In the genomic region with DNA sequence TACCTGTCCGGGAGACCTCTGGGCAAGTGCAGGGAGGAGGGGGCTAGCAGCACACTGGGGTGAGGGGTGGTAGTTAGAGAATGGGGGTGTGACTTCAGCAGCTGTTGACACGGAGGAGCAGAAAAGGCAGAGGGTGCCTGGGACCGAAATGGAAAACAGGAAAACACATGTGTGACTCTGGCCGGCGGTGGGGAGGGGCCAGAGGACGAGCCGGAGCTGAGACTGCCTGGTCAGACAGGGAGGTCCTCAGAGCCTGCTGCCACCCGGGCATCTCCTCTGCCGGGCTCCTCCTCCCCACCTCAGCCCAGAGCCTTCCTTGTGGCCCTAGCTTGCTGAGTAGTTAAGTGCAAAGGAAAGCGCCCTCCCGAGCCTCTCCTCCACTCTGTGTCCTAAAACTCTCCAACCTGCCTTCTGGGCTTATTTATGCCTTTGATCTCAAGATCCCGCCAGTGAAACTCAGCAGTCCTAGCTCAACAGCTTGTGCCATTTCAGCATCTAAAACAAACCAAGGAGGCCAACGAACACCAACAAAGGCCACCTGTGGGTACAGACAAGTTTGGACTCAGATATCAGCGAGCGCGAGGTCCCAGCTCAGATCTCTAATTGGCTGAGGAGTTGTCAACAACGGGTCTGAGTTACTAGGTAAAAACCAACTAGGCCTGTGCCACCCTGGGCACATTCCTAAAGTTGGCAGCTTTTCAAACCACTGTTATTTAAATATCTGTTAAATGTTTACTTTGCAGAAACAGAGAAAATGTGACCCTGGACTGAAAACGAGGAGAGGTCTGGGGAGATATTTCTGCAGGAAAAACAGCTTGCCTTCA, we compare ENCODE assay signal across 8 mouse cellular contexts. TPM values are rescaled to one million over a fixed set of nuclear protein-coding genes. Genes with fewer than 3 reads are reported as not detected.
DNase-seq lines count a peak whose midpoint lies in the region; ATAC-seq and TF ChIP-seq lines count a peak whose summit lies in the region.

No protein-coding gene starts in this region.

- no peaks in the 10 kb centered on the region for H3K36me3 ChIP-seq in heart, embryonic 13.5 days
- no peaks in the 10 kb centered on the region for H3K36me3 ChIP-seq in kidney, postnatal 0 days (ENCODE audit: insufficient read depth, low read length)

- TF ChIP-seq CTCF in kidney, postnatal 0 days (IDR thresholded peaks at IDR 0.05; ENCODE audit: low read depth) = no peak

- H3K27ac ChIP-seq in heart, embryonic 13.5 days (replicated peaks) = peak overlapping the region; percentile 52
- peak overlapping the region; percentile 71; the same call in 1 of the 2 replicates for H3K27ac ChIP-seq in kidney, postnatal 0 days

- WGBS in heart, embryonic 13.5 days = 11% methylated on average over 18 of the region's 18 CpGs
- 9% methylated on average over 18 of the region's 18 CpGs for WGBS in kidney, postnatal 0 days

- ATAC-seq in heart, embryonic 13.5 days (ENCODE audit: extremely low read depth, insufficient number of reproducible peaks, low FRiP score, low TSS enrichment) = peak; percentile 37; the same call in 1 of the 2 replicates
- ATAC-seq in kidney, postnatal 0 days (replicated peaks; ENCODE audit: low FRiP score, low read depth) = peak; percentile 52

- peak overlapping the region; percentile 65 for H3K4me2 ChIP-seq in heart, embryonic 13.5 days
- H3K4me2 ChIP-seq in kidney, postnatal 0 days (ENCODE audit: low read length) = peak overlapping the region; percentile 52

- peaks cover 57% of the 10 kb centered on the region for H3K4me1 ChIP-seq in heart, embryonic 13.5 days
- peaks cover 33% of the 10 kb centered on the region for H3K4me1 ChIP-seq in kidney, postnatal 0 days (replicated peaks; ENCODE audit: insufficient read depth, low read length)

- peak overlapping the region; percentile 34 for H3K4me3 ChIP-seq in heart, embryonic 13.5 days
- H3K4me3 ChIP-seq in kidney, postnatal 0 days (replicated peaks; ENCODE audit: low read depth, low read length) = peak overlapping the region; percentile 14; the same call in 1 of the 2 replicates

- H3K9me3 ChIP-seq in heart, embryonic 13.5 days = no peaks in the 10 kb centered on the region
- H3K9me3 ChIP-seq in kidney, postnatal 0 days (replicated peaks; ENCODE audit: low read length) = no peaks in the 10 kb centered on the region

- H3K27me3 ChIP-seq in heart, embryonic 13.5 days (replicated peaks) = no peaks in the 10 kb centered on the region
- no peaks in the 10 kb centered on the region for H3K27me3 ChIP-seq in kidney, postnatal 0 days (ENCODE audit: insufficient read depth, low read length)

- peak overlapping the region; percentile 72 for H3K9ac ChIP-seq in heart, embryonic 13.5 days
- peak overlapping the region; percentile 28 for H3K9ac ChIP-seq in kidney, postnatal 0 days (ENCODE audit: low read depth, low read length)

- DNase-seq in urinary bladder, postnatal 14 days (ENCODE audit: low spot score) = peak; percentile 53
- no peak for DNase-seq in urinary bladder, postnatal 25 days (ENCODE audit: low spot score)
- no peak for DNase-seq in kidney, postnatal 0 days (ENCODE audit: low spot score)
- peak; percentile 64 for DNase-seq in lung, postnatal 36 days
- no peak for DNase-seq in cerebellum, adult 9-11 months
- no peak for DNase-seq in frontal cortex, postnatal 14 days (ENCODE audit: low spot score in 2 of 2)
- DNase-seq in layer of hippocampus, adult 18-20 months (ENCODE audit: low spot score in 2 of 2) = no peak

RNA-seq across cellular contexts. Expression of gene Slc7a7, which starts 3.5 kb away (rescaled TPM):
- 9.6 and 10.8 TPM in 2 replicates for polyA plus RNA-seq in heart, embryonic 13.5 days (2015; fragmentation: Nextera tagmentation; extraction: Ambion mirVana)
- 27.8 and 36.4 TPM in 2 replicates for polyA plus RNA-seq in kidney, postnatal 0 days (2015; fragmentation: Nextera tagmentation; extraction: Ambion mirVana)
- total RNA-seq in layer of hippocampus, adult 18-20 months (2021) = 1 to 10 TPM; 1.5 to 2.2 TPM

RNA-seq across cellular contexts. Expression of gene Mrpl52, which starts 12.6 kb away (rescaled TPM):
- 226 and 256 TPM in 2 replicates for polyA plus RNA-seq in heart, embryonic 13.5 days (2015; fragmentation: Nextera tagmentation; extraction: Ambion mirVana)
- polyA plus RNA-seq in kidney, postnatal 0 days (2015; fragmentation: Nextera tagmentation; extraction: Ambion mirVana) = 357 and 408 TPM in 2 replicates
- total RNA-seq in layer of hippocampus, adult 18-20 months (2021) = 100 to 1,000 TPM in 1 of 2 experiments, 10 to 100 TPM in 1; 94.8 to 109 TPM

RNA-seq across cellular contexts. Expression of gene Mmp14, which starts 17.3 kb away (rescaled TPM):
- 97.4 and 98.7 TPM in 2 replicates for polyA plus RNA-seq in heart, embryonic 13.5 days (2015; fragmentation: Nextera tagmentation; extraction: Ambion mirVana)
- polyA plus RNA-seq in kidney, postnatal 0 days (2015; fragmentation: Nextera tagmentation; extraction: Ambion mirVana) = 107 and 114 TPM in 2 replicates
- 10 to 100 TPM; 15.0 to 15.2 TPM for total RNA-seq in layer of hippocampus, adult 18-20 months (2021)

RNA-seq across cellular contexts. Expression of gene Lrp10, which starts 49.8 kb away (rescaled TPM):
- 42.1 and 42.2 TPM in 2 replicates for polyA plus RNA-seq in heart, embryonic 13.5 days (2015; fragmentation: Nextera tagmentation; extraction: Ambion mirVana)
- 76.5 and 78.4 TPM in 2 replicates for polyA plus RNA-seq in kidney, postnatal 0 days (2015; fragmentation: Nextera tagmentation; extraction: Ambion mirVana)
- 10 to 100 TPM; 33.8 to 34.6 TPM for total RNA-seq in layer of hippocampus, adult 18-20 months (2021)

RNA-seq across cellular contexts. Expression of gene Oxa1l, which starts 53.5 kb away (rescaled TPM):
- 49.4 and 56.6 TPM in 2 replicates for polyA plus RNA-seq in heart, embryonic 13.5 days (2015; fragmentation: Nextera tagmentation; extraction: Ambion mirVana)
- 57.6 and 66.5 TPM in 2 replicates for polyA plus RNA-seq in kidney, postnatal 0 days (2015; fragmentation: Nextera tagmentation; extraction: Ambion mirVana)
- 10 to 100 TPM; 51.9 to 53.9 TPM for total RNA-seq in layer of hippocampus, adult 18-20 months (2021)

Comparison
In these comparisons a context has a peak if more than half of its experiments do, and no peak if none do; other contexts are left out.
1. DNase-seq: peak in urinary bladder, postnatal 14 days (single experiment) and lung, postnatal 36 days (single experiment); none in urinary bladder, postnatal 25 days (single experiment), kidney, postnatal 0 days (single experiment), cerebellum, adult 9-11 months (single experiment), frontal cortex, postnatal 14 days (0 of 2) and layer of hippocampus, adult 18-20 months (0 of 2).